Mouse (Mus musculus) heart, embryonic 11.5 days (tissue): ENCODE measurements at regions not wholly inside any gene's neighbourhood (a gene's known extent, or its start where the extent isn't known, plus 50 kb on each side); places are given as distances from the start of the nearest gene placed in this dataset.
"Not testable (repeated sequence)": the region's sequence is repeated elsewhere in the genome, so short reads cannot be mapped to it uniquely, and the experiment has no call there.

Source experiments
- ATAC-seq: fragments of 200-750 bp; cut with Nextera tagmentation; replicated peaks from 2 replicates; pipeline ENCODE4 v1.8.0; 2017; ENCODE audit warnings: moderate library complexity; ENCODE audit not compliant: insufficient number of reproducible peaks, low FRiP score, low TSS enrichment
- H3K27ac ChIP-seq: fragments of 300-500 bp; sonication (generic); 2 replicates; pipeline ENCODE4 v1.5.1; 2014; ENCODE audit warnings: mild to moderate bottlenecking, low read depth, low read length
- H3K27me3 ChIP-seq: fragments of 300-500 bp; sonication (generic); 2 replicates; pipeline ENCODE4 v1.6.1; 2014; ENCODE audit warnings: mild to moderate bottlenecking, low read length, mixed read lengths; ENCODE audit not compliant: control insufficient read depth, insufficient read depth
- H3K36me3 ChIP-seq: fragments of 300-500 bp; sonication (generic); 2 replicates; pipeline ENCODE4 v1.6.1; 2014; ENCODE audit warnings: mild to moderate bottlenecking, low read length, moderate library complexity, mixed read lengths; ENCODE audit not compliant: control insufficient read depth, insufficient read depth
- H3K4me1 ChIP-seq: fragments of 300-500 bp; sonication (generic); 2 replicates; pipeline ENCODE4 v1.6.1; 2014; ENCODE audit warnings: low read length; ENCODE audit not compliant: control insufficient read depth, insufficient read depth
- H3K4me2 ChIP-seq: fragments of 300-500 bp; sonication (generic); 2 replicates; pipeline ENCODE4 v1.6.1; 2014; ENCODE audit warnings: mild to moderate bottlenecking, moderate library complexity
- H3K4me3 ChIP-seq: fragments of 300-500 bp; sonication (generic); 2 replicates; pipeline ENCODE4 v1.5.1; 2014; ENCODE audit warnings: low read depth, low read length
- H3K9ac ChIP-seq: fragments of 300-500 bp; sonication (generic); 2 replicates; pipeline ENCODE4 v1.6.1; 2014; ENCODE audit warnings: mild to moderate bottlenecking, low read depth, low read length, moderate library complexity
- H3K9me3 ChIP-seq: fragments of 300-500 bp; sonication (generic); replicated peaks from 2 replicates; pipeline ENCODE4 v1.6.1; 2016; ENCODE audit warnings: low read length; ENCODE audit not compliant: control insufficient read depth
- WGBS: fragments of 180-500 bp; shearing (Covaris S2); extraction: QIAGEN DNeasy Blood & Tissue Kit; methylation state at CpG from one replicate; pipeline ENCODE4 v1.1.7; 2014; ENCODE audit not compliant: insufficient replicate concordance; 5-methylcytosine and 5-hydroxymethylcytosine counted together

GRCm38 (mm10) chr19:32989346-32989745 is 232.0 kb downstream of the Pten start:
- no peak overlapping the region for H3K27ac ChIP-seq
- H3K4me1 ChIP-seq: no peaks in the 10 kb centered on the region
- no peaks in the 10 kb centered on the region for H3K27me3 ChIP-seq
- WGBS: 76% methylated on average over 6 of the region's 6 CpGs
- H3K9me3 ChIP-seq: no peaks in the 10 kb centered on the region
- ATAC-seq: no peak
- H3K4me2 ChIP-seq: no peak overlapping the region
- H3K36me3 ChIP-seq: no peaks in the 10 kb centered on the region
- H3K9ac ChIP-seq: no peak overlapping the region
- H3K4me3 ChIP-seq: no peak overlapping the region

- Histone ChIP-seq H3K27ac (no peak overlapping the region), H3K9ac (no peak overlapping the region)
- 81% methylated on average over 6 of the region's 6 CpGs for WGBS
Observed at GRCm38 (mm10) chr19:32990576-32990975, 233.3 kb downstream of the Pten start.

GRCm38 (mm10) chr19:32998576-32999170 is 241.4 kb downstream of the Pten start:
- 74% methylated on average over 2 of the region's 3 CpGs for WGBS

More at GRCm38 (mm10) chr19:32990576-32990975, 233.3 kb downstream of the Pten start:
- no peak for ATAC-seq
- H3K4me1 ChIP-seq: no peaks in the 10 kb centered on the region
- H3K4me2 ChIP-seq: no peak overlapping the region
- H3K36me3 ChIP-seq: no peaks in the 10 kb centered on the region
- no peak overlapping the region for H3K4me3 ChIP-seq
- no peaks in the 10 kb centered on the region for H3K27me3 ChIP-seq
- H3K9me3 ChIP-seq: no peaks in the 10 kb centered on the region

GRCm38 (mm10) chr19:33007582-33007981 is 250.3 kb downstream of the Pten start:
- Histone ChIP-seq H3K27me3 (no peaks in the 10 kb centered on the region), H3K4me3 (no peak overlapping the region), H3K27ac (no peak overlapping the region), H3K9ac (no peak overlapping the region), H3K4me2 (no peak overlapping the region), H3K4me1 (no peaks in the 10 kb centered on the region), H3K9me3 (no peaks in the 10 kb centered on the region), H3K36me3 (no peaks in the 10 kb centered on the region)
- ATAC-seq: no peak
- WGBS: 85% methylated on average over 8 of the region's 8 CpGs

More at GRCm38 (mm10) chr19:32998576-32999170, 241.4 kb downstream of the Pten start:
- no peak overlapping the region for H3K9ac ChIP-seq
- H3K27me3 ChIP-seq: no peaks in the 10 kb centered on the region
- no peaks in the 10 kb centered on the region for H3K36me3 ChIP-seq
- no peaks in the 10 kb centered on the region for H3K4me1 ChIP-seq
- H3K4me2 ChIP-seq: no peak overlapping the region
- H3K4me3 ChIP-seq: no peak overlapping the region
- no peak overlapping the region for H3K27ac ChIP-seq
- ATAC-seq: no peak
- no peaks in the 10 kb centered on the region for H3K9me3 ChIP-seq

GRCm38 (mm10) chr19:33008076-33008475 is 250.8 kb downstream of the Pten start:
- H3K27me3 ChIP-seq: no peaks in the 10 kb centered on the region
- no peaks in the 10 kb centered on the region for H3K9me3 ChIP-seq
- H3K4me1 ChIP-seq: no peaks in the 10 kb centered on the region
- WGBS: 78% methylated on average over 4 of the region's 4 CpGs
- H3K4me3 ChIP-seq: no peak overlapping the region
- no peaks in the 10 kb centered on the region for H3K36me3 ChIP-seq
- H3K4me2 ChIP-seq: no peak overlapping the region
- no peak for ATAC-seq
- H3K9ac ChIP-seq: no peak overlapping the region
- H3K27ac ChIP-seq: no peak overlapping the region

GRCm38 (mm10) chr19:33008794-33009193 is 251.5 kb downstream of the Pten start:
- ATAC-seq: no peak
- 87% methylated on average over 1 of the region's 1 CpGs for WGBS
- H3K36me3 ChIP-seq: no peaks in the 10 kb centered on the region
- H3K27ac ChIP-seq: no peak overlapping the region
- H3K9ac ChIP-seq: no peak overlapping the region
- no peak overlapping the region for H3K4me2 ChIP-seq
- H3K27me3 ChIP-seq: no peaks in the 10 kb centered on the region
- no peaks in the 10 kb centered on the region for H3K9me3 ChIP-seq
- H3K4me1 ChIP-seq: no peaks in the 10 kb centered on the region
- no peak overlapping the region for H3K4me3 ChIP-seq

- WGBS: 83% methylated on average over 11 of the region's 11 CpGs
- H3K4me1 ChIP-seq: no peaks in the 10 kb centered on the region
- ATAC-seq: no peak
Observed at GRCm38 (mm10) chr19:33010886-33011446, 253.7 kb downstream of the Pten start.

GRCm38 (mm10) chr19:33014879-33015278 is 257.6 kb downstream of the Pten start:
- not testable (repeated sequence) for H3K4me2 ChIP-seq, H3K27me3 ChIP-seq, H3K4me1 ChIP-seq, H3K9ac ChIP-seq, ATAC-seq, H3K4me3 ChIP-seq, H3K36me3 ChIP-seq, H3K9me3 ChIP-seq, H3K27ac ChIP-seq
- 78% methylated on average over 9 of the region's 9 CpGs for WGBS

More at GRCm38 (mm10) chr19:33010886-33011446, 253.7 kb downstream of the Pten start:
- no peak overlapping the region for H3K27ac ChIP-seq
- H3K4me2 ChIP-seq: no peak overlapping the region
- H3K9ac ChIP-seq: no peak overlapping the region
- H3K36me3 ChIP-seq: no peaks in the 10 kb centered on the region
- no peaks in the 10 kb centered on the region for H3K27me3 ChIP-seq
- no peak overlapping the region for H3K4me3 ChIP-seq
- no peaks in the 10 kb centered on the region for H3K9me3 ChIP-seq

- 77% methylated on average over 3 of the region's 3 CpGs for WGBS
- Histone ChIP-seq H3K4me1 (no peaks in the 10 kb centered on the region), H3K9ac (no peak overlapping the region), H3K27ac (no peak overlapping the region), H3K4me3 (no peak overlapping the region), H3K36me3 (no peaks in the 10 kb centered on the region), H3K27me3 (no peaks in the 10 kb centered on the region), H3K9me3 (no peaks in the 10 kb centered on the region), H3K4me2 (no peak overlapping the region)
- ATAC-seq: no peak
Observed at GRCm38 (mm10) chr19:33021161-33021560, 263.9 kb downstream of the Pten start.
